Mouse (Mus musculus): ENCODE results near the gene Rbks. TPM values are rescaled to one million over a fixed set of nuclear protein-coding genes. Genes with fewer than 3 reads are reported as not detected.

Gene Rbks
- total RNA-seq (2021), result 13.8 and 17.7 TPM in 2 replicates
- long read RNA-seq, transcript Rbks-201 (8 exons, 1,042 nt), result major isoform, 6 of 15 reads
- long read RNA-seq, partial matches to known transcripts, result 3 of 15 reads
- long read RNA-seq, other reads (novel, unspliced or antisense), result 6 of 15 reads

DNA sequence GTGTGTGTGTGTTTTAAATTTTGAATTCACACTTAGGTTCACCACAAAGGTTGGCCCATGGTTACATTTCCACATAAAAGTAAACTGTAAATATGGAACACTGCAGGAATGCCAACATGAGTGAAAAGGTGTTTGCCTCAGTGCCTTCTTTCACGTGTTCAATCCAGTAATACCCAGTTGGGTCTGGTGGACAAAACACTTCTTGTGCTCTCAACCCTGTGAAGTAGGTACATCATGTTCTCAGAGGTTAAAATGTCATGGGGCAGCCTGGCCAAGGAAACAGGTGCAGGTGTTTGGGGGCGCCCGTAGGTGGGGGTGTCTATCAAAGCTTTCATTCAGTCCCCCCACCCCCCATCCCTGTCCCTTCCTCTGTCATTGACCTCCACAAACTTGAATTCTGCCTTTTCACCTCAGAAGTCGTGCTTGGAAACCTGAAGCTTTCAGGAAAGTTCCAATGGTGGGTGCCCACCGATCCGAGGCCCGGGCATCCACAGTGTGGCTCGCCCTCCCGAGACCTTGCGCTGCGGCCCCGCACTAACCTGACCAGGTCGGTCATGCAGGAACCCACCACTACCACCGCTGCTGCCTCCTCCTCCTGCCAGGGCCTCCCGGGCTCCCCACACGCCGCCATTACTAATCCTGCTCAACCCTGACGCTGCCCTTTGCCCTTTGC lies at the start of gene Rbks:
Gene Rbks (minus strand): TSS at position 657 of the 673 bp plus-strand sequence.
- no peak for DNase-seq

GRCm38 (mm10) chr5:31742521-31743031 lies 45.1 kb upstream of the Rbks start:
- no peak for DNase-seq

- peak; percentile 16 for DNase-seq
Measured at GRCm38 (mm10) chr5:31741931-31742330, 44.5 kb upstream of the Rbks start.

DNA sequence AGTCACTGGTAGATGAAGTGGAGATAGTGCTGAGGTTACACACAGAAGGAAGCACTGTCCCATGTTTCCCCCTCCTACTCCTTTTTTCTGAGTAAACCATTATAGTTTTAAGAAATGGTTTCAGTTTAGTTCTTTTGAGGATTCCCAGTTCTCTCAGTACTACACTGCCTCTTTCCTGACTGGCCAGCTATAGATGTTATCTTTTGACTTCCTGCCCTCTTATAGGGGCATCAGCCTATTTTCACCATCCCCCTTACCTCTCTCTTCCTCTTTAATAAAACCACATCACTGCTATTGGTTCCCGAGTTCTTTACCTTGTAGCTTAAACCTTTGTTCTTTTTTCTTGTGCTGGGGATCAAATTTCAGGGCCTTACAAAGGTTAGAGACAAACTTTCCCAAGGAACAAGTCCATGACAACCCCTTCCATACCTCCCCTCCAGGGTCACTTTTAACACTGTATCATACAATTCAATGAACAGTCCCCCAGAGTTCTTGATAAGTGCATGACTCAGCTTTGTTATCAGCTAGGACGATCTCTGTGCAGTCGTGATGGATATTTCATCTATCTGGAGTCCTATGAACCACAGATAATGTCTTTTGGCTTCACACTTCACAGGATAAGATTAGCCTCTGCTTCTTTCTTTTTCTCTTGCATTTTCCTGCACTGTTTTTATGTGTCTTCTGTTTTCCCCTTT lies 35.4 kb upstream of the Rbks start:
- DNase-seq, result no peak

DNA sequence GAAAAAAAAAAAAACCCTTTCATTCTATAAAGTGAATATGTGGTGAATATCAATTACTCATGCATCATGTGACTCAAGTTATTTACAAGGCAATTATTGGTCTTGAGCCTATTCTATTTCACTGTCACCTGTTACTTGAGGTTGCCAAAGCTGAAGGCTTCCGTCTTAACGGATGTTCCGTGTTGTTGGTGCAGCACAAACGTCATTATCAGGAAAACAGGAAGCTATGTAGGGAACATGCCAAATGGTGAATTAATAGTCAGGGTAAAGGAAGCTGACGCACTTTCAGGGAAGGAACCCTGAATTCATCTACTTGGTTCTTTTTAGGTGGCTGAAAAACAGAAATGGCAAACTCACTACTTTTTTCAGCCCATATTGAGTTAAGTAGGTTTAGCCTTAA lies 30.0 kb upstream of the Rbks start:
- DNase-seq, result no peak

GRCm38 (mm10) chr5:31725885-31726284 lies 28.5 kb upstream of the Rbks start:
- no peak for DNase-seq

DNA sequence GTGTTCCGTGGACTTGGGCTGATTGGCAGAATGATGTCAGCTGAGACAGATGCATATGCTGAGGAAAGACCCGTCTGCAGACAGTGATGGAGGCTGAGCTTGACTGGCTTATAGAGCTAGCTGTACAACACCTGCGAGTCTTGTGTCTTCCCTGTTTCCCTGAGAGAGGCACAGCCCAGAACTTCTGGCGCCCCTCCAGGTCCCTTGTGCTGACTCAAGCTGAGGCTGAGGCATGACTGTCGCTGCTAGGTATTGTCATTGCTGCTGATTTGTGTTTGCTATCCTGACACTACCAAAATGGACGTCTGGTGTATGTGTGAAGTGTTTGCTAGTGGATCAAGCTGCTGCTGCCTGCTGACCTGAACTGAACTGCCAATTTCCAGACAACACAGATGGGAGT lies 27.1 kb upstream of the Rbks start:
- DNase-seq, result peak; percentile 63

DNA sequence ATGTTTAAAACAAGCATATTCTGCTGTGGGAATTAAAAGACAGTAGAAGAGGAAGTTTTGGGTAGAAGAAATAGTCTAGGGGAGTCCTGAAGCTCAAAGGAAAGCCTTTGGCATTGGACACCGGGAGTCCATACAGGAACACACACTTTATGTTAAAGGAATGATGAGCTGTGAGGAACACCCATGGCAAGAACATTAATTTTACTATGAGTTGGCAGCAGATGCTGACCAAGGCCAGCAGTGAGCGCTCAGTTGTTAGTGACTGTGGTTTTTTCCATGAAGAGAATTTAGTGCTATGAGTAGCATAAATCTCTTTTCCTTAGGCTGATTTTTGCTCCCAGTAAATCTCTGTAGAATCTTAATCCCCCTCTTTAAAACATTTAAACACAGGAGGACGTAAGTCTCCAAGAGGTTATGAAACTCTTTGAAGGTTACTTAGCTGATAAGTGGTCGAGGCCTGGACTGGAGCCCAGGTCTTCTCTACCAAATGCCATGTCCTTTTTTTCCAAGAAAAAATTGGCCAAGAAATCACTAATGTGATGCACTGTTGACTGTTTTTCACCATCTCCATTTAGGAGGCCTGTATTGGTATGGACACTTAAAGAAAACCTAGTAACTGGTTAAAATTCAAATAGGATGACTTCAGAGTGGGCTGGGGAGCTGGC lies 18.2 kb upstream of the Rbks start:
- DNase-seq, result peak; percentile 72

- DNase-seq, result no peak
Measured at GRCm38 (mm10) chr5:31713841-31714264, 16.4 kb upstream of the Rbks start.

DNA sequence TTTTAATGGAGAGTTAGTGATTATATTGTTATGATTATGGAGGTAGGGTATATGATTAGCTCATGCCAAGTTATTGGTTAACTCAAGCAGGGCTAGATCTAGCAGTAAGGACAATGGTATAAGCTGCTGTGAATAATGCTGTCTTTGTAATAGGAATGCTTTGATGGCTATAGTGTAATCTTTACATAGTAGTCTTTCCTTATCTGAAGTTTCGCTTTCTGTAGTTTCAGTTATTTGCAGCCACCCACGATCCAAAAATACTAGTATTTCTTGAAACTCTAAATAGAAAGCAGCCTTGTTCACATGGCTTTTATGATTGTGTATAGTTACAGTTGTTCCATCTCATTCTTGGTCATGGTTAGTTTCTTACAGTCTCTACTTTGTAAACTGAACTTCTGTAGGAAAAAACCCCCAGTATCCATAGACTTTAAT lies 15.9 kb upstream of the Rbks start:
- DNase-seq, result no peak

GRCm38 (mm10) chr5:31709389-31709788 lies 12.0 kb upstream of the Rbks start:
- DNase-seq, result peak; percentile 23

- no peak for DNase-seq
Measured at GRCm38 (mm10) chr5:31706826-31707225, 9.4 kb upstream of the Rbks start.

- no peak for DNase-seq
Measured at GRCm38 (mm10) chr5:31704971-31705370, 7.5 kb upstream of the Rbks start.

DNA sequence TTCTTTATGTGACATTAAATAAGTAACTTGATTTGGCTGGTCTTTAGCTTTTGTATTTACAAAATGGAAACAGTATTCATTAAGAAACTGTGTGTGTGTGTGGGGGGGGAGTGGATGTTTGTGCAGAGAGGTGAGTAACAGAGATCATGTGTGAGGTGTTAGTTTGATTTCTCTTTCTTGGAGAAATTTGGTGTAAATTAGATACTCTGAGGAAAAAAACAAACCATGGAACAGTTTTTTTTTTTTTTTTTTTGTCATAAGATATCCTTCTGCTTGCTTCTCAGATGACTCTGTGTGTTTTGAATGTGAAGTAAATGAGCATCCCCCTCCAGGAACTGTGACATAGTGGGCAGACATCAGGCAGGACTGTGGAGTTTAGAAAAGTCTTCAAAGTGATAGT lies 2.0 kb upstream of the Rbks start:
- no peak for DNase-seq

GRCm38 (mm10) chr5:31698931-31699330 lies 1.5 kb upstream of the Rbks start:
- no peak for DNase-seq

- DNase-seq, result peak; percentile 87
Measured at GRCm38 (mm10) chr5:31698297-31698726, 885 bp upstream of the Rbks start.

GRCm38 (mm10) chr5:31697644-31698296 lies 343 bp upstream of the Rbks start, which contains the start of gene Babam2:
Babam2 (plus strand) TSS chr5:31697684.
- peak; percentile 93 for DNase-seq

GRCm38 (mm10) chr5:31693191-31693590 lies 4.2 kb downstream of the Rbks start:
- no peak for DNase-seq

DNA sequence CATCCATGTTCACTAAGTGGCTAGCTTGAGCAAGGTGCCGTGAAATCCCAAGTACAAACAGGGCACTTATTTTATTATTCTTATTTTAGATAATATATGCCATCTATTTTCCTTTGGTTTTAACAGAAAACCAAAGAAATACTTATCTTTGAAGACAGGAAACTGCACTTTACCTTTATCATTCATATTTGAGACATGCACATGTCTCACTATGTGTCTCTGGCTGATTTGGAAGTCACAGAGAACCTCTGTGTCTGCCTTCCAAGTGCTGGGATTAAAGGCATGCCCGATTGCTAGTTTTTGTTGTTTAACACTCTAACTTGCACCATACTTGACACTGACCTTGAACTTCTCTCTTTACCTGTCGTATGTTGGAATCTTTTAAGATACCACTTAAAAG lies 9.5 kb downstream of the Rbks start:
- no peak for DNase-seq

DNA sequence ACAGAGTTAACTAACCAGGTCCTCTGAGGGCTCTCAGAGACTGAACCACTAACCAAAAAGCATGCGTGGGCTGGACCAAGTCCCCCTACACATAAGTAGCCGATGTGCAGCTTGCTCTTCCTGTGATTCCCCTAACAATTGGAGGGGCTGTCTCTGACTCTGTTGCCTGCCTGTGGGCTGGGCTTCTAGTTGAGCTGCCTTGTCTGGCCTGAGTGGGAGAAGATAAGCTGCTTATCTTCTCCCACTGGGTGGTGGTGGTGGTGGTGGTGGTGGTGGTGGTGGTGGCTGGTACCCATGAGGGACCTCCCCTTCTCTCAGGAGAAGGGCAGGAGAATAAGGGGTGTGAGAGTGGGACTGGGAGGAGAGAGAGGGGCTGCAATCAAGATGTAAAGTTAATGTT lies 11.4 kb downstream of the Rbks start:
- no peak for DNase-seq

- no peak for DNase-seq
Measured at GRCm38 (mm10) chr5:31682305-31682704, 15.1 kb downstream of the Rbks start.

- DNase-seq, result no peak
Measured at GRCm38 (mm10) chr5:31680183-31680582, 17.2 kb downstream of the Rbks start.

Data from adrenal gland, postnatal 25 days (tissue).